Mouse (Mus musculus): ENCODE results near the gene 4930402F06Rik.

4930402F06Rik gene

DNA sequence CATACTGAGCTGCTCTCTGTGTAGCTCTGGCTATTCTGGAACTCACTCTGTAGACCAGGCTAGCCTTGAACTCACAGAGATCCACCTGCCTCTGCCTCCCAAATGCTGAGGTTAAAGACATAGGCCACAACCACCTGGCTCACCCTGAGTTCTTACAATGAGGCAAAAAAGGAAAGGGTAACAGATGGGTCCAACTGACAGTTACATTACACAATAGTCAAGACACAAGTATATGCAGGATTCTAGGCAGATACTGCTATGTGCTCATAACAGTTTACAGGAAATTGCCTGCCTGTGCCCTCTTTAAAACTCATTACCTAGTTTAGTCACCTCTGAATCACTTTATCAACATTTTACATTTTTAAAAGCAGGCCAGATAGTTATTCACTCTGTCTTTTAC, 63.3 kb downstream of the 4930402F06Rik start:
- ChIA-PET POLR2A (no interaction called here), CTCF (interaction anchor here in 1 of 4 experiments (0.6 kb wide), 1 partner anchor 102 kb away, joined by 4 read pairs; no protein-coding TSS in a partner anchor)

DNA sequence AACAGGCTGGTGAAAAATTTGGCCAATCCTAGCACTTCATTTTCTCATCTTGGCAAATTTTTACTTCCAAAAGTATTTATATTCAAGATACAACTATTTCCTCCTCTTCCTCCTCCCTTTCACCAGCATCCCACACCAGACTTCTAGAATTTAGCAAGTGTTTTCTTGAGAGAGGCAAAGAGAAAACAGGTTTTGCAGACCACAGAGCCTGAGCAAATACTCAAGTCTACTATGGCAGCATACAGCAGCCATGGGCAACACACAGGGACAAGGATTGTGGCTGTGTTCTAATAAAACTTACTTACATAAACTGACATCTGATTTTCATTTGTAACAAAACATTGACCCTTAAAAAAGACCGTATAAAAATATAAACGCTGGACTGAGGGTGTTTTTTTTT, 65.8 kb downstream of the 4930402F06Rik start:
- ChIA-PET POLR2A (no interaction called here), CTCF (no interaction called here)

DNA sequence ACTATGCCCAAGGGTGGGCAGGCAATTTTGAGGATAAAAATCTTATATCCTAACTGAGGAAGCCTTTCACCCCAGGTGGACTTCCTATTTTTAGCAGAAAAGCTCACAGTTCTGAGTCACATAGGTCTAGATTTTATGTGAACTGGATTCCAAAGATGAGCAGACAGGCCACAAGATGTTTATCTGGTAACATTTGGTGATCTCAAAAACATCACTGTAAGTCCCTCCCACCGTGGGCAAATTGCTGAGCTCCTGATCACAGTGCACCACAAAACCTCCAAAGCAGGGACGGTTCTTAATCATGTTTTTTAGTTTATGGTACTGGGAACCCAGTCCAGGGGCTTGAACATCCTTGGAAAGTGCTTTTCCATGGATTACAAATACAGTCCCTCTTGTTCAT, 67.9 kb downstream of the 4930402F06Rik start:
- ChIA-PET CTCF (interaction anchor here in 2 of 4 experiments (0.7 to 1.9 kb wide), 3 partner anchors 31 to 64 kb away, joined by 3 to 4 read pairs (median 3); no protein-coding TSS in a partner anchor), POLR2A (interaction anchor here in 2 of 4 experiments (1.2 to 3.1 kb wide), 2 partner anchors 7 to 51 kb away, joined by 3 to 8 read pairs; partner anchors contain the start of gene Stom (in 1 of the 2))

DNA sequence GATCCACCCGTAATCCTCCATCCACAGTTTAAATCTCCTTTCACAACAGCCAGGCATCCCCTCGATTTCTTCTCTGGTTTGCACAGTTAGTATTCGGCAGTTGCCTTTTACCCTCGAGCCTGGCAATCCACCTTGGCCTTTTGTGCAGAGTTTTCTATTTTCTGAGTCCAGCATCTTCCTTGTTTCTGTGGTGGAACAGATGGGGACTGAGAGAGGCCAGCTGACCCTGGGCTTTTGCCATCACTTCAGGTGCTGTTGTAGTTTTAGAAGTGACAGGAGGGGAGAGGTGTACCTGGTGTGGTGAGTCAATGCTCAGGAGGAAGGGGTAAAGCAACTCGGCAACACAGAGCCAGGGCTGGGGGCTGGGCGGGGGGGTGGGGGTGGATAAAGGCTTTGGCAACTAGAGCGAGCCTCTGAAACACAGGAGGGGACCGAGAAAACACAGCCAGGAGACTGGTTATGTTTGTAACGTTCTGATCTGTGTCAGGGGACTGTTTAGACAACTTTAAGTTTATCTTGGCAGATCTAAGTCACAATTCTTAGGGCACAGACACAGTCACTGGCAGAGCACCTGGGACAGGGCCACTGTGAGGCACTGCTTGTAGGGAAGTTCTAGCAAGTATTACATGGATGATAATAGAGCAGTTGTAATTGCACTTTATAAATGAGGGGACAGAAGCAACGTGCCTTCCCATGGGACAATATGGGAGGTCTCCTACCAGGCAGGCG, 68.7 kb downstream of the 4930402F06Rik start:
- POLR2A ChIA-PET = interaction anchor here in 2 of 4 experiments (0.7 to 3.1 kb wide), 2 partner anchors 8 to 125 kb away, joined by 4 to 8 read pairs; partner anchors contain the start of gene Stom (in 1 of the 2)
- CTCF ChIA-PET = interaction anchor here in 1 of 4 experiments (1.9 kb wide), 1 partner anchor 39 kb away, joined by 4 read pairs; no protein-coding TSS in a partner anchor

DNA sequence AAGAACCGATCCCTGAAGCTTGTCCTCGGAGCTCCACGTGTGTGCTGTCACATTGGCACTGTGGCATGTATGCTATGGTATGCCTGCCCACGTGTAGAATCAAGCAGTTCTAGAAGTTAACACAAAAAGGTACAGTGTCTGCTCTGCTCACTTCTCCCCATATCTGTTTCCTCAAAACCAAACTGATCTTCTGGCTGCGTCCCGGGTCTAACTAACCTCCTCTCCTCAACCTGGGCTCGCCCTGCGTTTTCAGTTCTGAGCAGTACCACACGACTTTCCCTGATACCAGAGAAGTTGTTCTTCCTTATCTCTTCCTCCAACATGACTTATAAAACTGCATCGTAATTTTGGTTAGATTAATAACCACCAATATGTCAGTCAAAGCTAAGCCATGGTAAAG, 69.4 kb downstream of the 4930402F06Rik start:
- POLR2A ChIA-PET = interaction anchor here in 2 of 4 experiments (0.7 to 3.1 kb wide), 2 partner anchors 9 to 126 kb away, joined by 4 to 8 read pairs; partner anchors contain the start of gene Stom (in 1 of the 2)
- CTCF ChIA-PET = no interaction called here

DNA sequence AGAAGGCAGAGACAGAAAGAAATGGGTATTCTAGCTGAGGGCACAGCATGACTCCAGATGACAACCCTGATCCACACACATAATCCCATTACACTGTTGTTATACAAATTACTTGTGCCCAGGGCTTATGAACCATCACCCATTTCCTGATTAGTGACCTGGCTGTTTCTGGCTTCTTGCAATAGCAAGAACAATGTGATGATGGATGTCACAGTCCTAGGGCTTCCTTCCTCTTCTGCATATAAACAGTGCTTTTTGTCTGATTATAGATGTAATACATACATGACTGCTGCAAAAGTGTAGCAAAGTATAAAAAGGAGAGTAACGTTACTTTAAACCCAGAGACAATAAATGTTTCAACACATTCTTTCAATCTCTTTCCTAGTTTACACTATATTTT, 70.0 kb downstream of the 4930402F06Rik start:
- CTCF ChIA-PET = no interaction called here
- POLR2A ChIA-PET = interaction anchor here in 2 of 4 experiments (1.3 to 3.1 kb wide), 2 partner anchors 9 kb away, joined by 3 to 8 read pairs; partner anchors contain the start of gene Stom (in 1 of the 2)

DNA sequence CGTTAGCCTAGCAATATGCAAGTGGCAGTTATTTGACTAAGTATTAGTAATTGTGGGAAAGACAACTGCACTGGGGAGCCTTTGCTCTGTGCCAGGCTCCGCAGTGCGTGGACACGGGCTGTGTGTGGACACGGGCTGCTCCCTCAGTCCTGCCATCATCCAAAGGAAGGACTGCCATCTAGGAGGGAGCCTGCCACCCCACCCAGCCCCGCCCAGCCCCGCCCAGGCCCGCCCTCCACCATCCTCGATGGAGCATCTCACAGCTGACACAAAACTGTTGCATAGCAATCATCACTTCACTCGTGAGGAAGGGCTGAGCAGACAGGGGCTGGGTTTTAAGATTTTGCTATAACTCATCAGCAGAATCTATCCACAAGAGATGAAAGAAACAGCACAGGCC, 71.0 kb downstream of the 4930402F06Rik start:
- ChIA-PET POLR2A (interaction anchor here in 2 of 4 experiments (0.6 to 3.1 kb wide), 4 partner anchors 8 to 104 kb away, joined by 3 to 8 read pairs (median 6); partner anchors contain the start of gene Stom (in 1 of the 2)), CTCF (interaction anchor here in 1 of 4 experiments (0.6 kb wide), 1 partner anchor 388 kb away, joined by 5 read pairs; no protein-coding TSS in a partner anchor)
